Mouse (Mus musculus): ENCODE measurements around the gene Ints3.

Ints3 gene

GRCm38 (mm10) chr3:90445417-90446200 lies 12.2 kb upstream of the Ints3 start:
- DNase-seq (ENCODE audit: low spot score), result no peak

- DNase-seq (ENCODE audit: low spot score), result no peak
These were observed 10.6 kb upstream of the Ints3 start for GRCm38 (mm10) chr3:90443977-90444376.

GRCm38 (mm10) chr3:90440756-90441155 lies 7.3 kb upstream of the Ints3 start:
- no peak for DNase-seq (ENCODE audit: low spot score)

GRCm38 (mm10) chr3:90437131-90437530 lies 3.7 kb upstream of the Ints3 start:
- no peak for DNase-seq (ENCODE audit: low spot score)

GRCm38 (mm10) chr3:90434073-90434730 lies 780 bp upstream of the Ints3 start:
- DNase-seq (ENCODE audit: low spot score), result no peak

GRCm38 (mm10) chr3:90432811-90433219 lies 607 bp downstream of the Ints3 start:
- DNase-seq (ENCODE audit: low spot score), result peak; percentile 73

- no peak for DNase-seq (ENCODE audit: low spot score)
These were observed 1.1 kb downstream of the Ints3 start for GRCm38 (mm10) chr3:90432348-90432747.

GRCm38 (mm10) chr3:90429576-90429975 lies 3.8 kb downstream of the Ints3 start:
- no peak for DNase-seq (ENCODE audit: low spot score)

GRCm38 (mm10) chr3:90428186-90428585 lies 5.2 kb downstream of the Ints3 start:
- DNase-seq (ENCODE audit: low spot score), result no peak

GRCm38 (mm10) chr3:90427574-90427973 lies 5.8 kb downstream of the Ints3 start:
- DNase-seq (ENCODE audit: low spot score), result no peak

- DNase-seq (ENCODE audit: low spot score), result no peak
These were observed 7.9 kb downstream of the Ints3 start for GRCm38 (mm10) chr3:90425499-90425898.

GRCm38 (mm10) chr3:90423549-90423948 lies 9.9 kb downstream of the Ints3 start:
- no peak for DNase-seq (ENCODE audit: low spot score)

- DNase-seq (ENCODE audit: low spot score), result no peak
These were observed 12.7 kb downstream of the Ints3 start for GRCm38 (mm10) chr3:90420696-90421095.

- no peak for DNase-seq (ENCODE audit: low spot score)
These were observed 20.4 kb downstream of the Ints3 start for GRCm38 (mm10) chr3:90413011-90413396.

GRCm38 (mm10) chr3:90412312-90413010 lies 21.0 kb downstream of the Ints3 start:
- peak; percentile 92 for DNase-seq (ENCODE audit: low spot score)

- DNase-seq (ENCODE audit: low spot score), result no peak
These were observed 24.7 kb downstream of the Ints3 start for GRCm38 (mm10) chr3:90408721-90409120.

- no peak for DNase-seq (ENCODE audit: low spot score)
These were observed 27.0 kb downstream of the Ints3 start for GRCm38 (mm10) chr3:90406414-90406813.

GRCm38 (mm10) chr3:90404609-90405008 lies 28.8 kb downstream of the Ints3 start:
- no peak for DNase-seq (ENCODE audit: low spot score)

- no peak for DNase-seq (ENCODE audit: low spot score)
These were observed 29.3 kb downstream of the Ints3 start for GRCm38 (mm10) chr3:90404121-90404520.

GRCm38 (mm10) chr3:90400993-90401392 lies 32.4 kb downstream of the Ints3 start:
- DNase-seq (ENCODE audit: low spot score), result no peak

GRCm38 (mm10) chr3:90395629-90396028 lies 37.8 kb downstream of the Ints3 start:
- no peak for DNase-seq (ENCODE audit: low spot score)

GRCm38 (mm10) chr3:90392661-90393060 lies 40.8 kb downstream of the Ints3 start:
- no peak for DNase-seq (ENCODE audit: low spot score)

- DNase-seq (ENCODE audit: low spot score), result no peak
These were observed 41.5 kb downstream of the Ints3 start for GRCm38 (mm10) chr3:90391941-90392340.
